Mouse (Mus musculus) lung, postnatal 0 days (tissue): ENCODE measurements around the gene Gpd1.

Experiments used
- CTCF ChIP-seq: IDR thresholded peaks from 2 replicates; pipeline ENCODE4 v1.5.1; 2016; ENCODE audit warnings: antibody characterized with exemption, mild to moderate bottlenecking
- EP300 ChIP-seq: IDR thresholded peaks from 2 replicates; pipeline ENCODE4 v1.6.1; 2016; ENCODE audit warnings: antibody characterized with exemption, mild to moderate bottlenecking, control low read depth

DNA sequence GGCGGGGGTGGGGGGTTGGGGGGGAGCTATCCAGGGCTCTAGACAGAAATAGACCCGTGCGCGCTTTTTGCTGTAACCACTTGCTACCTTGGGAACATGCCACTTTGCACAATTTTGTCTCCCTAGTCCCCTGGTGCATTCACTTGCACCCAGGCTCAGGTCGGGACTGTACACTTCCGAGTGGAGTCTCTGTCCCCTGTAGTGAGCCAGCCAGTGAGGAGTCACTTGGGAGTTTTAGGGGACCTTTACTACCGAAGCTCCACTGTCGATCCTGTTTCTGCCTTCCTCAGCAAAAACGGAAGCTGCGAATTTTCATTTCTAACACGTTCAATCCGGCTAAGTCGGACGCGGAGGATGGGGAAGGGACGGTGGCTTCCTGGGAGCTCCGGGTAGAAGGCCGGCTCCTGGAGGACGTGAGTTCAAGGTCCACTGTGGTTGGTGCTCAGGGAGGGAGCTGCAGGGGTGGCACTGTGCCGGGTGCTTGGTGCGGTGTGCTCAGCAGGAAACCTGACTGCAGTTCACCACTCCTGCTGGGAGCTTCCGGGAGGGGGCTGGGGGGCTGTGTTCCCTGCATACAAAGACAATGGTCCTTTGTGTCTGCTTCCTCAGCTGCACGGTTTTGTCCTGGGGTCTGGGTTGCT is 13.2 kb upstream of the Gpd1 start:
- TF ChIP-seq CTCF (no peak), EP300 (no peak)
